Mouse (Mus musculus) neural tube, embryonic 15.5 days (tissue): Measurements from ENCODE around the gene Itgb7. TPM values are rescaled to one million over a fixed set of nuclear protein-coding genes. Genes with fewer than 3 reads are reported as not detected.

Source experiments
- ATAC-seq: fragments of 200-750 bp; cut with Nextera tagmentation; 2 replicates; pipeline ENCODE4 v1.8.0; 2017; ENCODE audit warnings: mild to moderate bottlenecking, moderate TSS enrichment, moderate library complexity; ENCODE audit not compliant: low FRiP score
- H3K27ac ChIP-seq: fragments of 300-500 bp; sonication (generic); replicated peaks from 2 replicates; pipeline ENCODE4 v1.5.1; 2015; ENCODE audit warnings: mild to moderate bottlenecking, inconsistent platforms
- H3K27me3 ChIP-seq: fragments of 300-500 bp; sonication (generic); replicated peaks from 2 replicates; pipeline ENCODE4 v1.6.1; 2015; ENCODE audit warnings: inconsistent platforms
- H3K36me3 ChIP-seq: fragments of 300-500 bp; sonication (generic); 2 replicates; pipeline ENCODE4 v1.6.1; 2015; ENCODE audit warnings: inconsistent platforms
- H3K4me1 ChIP-seq: fragments of 300-500 bp; sonication (generic); 2 replicates; pipeline ENCODE4 v1.6.1; 2015; ENCODE audit warnings: inconsistent platforms
- H3K4me2 ChIP-seq: fragments of 300-500 bp; sonication (generic); 2 replicates; pipeline ENCODE4 v1.6.1; 2015; ENCODE audit warnings: inconsistent platforms, mild to moderate bottlenecking, moderate library complexity
- H3K4me3 ChIP-seq: fragments of 300-500 bp; sonication (generic); replicated peaks from 2 replicates; pipeline ENCODE4 v1.5.1; 2015; ENCODE audit warnings: mild to moderate bottlenecking, inconsistent platforms
- H3K9ac ChIP-seq: fragments of 300-500 bp; sonication (generic); replicated peaks from 2 replicates; pipeline ENCODE4 v1.6.1; 2015; ENCODE audit warnings: mild to moderate bottlenecking, inconsistent platforms
- H3K9me3 ChIP-seq: fragments of 300-500 bp; sonication (generic); replicated peaks from 2 replicates; pipeline ENCODE4 v1.6.1; 2016; ENCODE audit warnings: inconsistent platforms
- WGBS: fragments of 180-500 bp; shearing (Covaris S2); methylation state at CpG from one replicate; pipeline ENCODE4 v1.1.7; 2015; ENCODE audit warnings: mixed read lengths; 5-methylcytosine and 5-hydroxymethylcytosine counted together
- polyA plus RNA-seq: library from polyadenylated mRNA; unstranded; fragments of >200 nt; fragmentation: Nextera tagmentation; extraction: Ambion mirVana; gene quantifications from 2 replicates; pipeline ENCODE4 v1.2.1, GENCODE M21; 2015

Gene Itgb7
- polyA plus RNA-seq, 1 experiment from 2014 or later, result 1.1 TPM

GRCm38 (mm10) chr15:102217325-102217724 lies 14.4 kb downstream of the Itgb7 start:
- Histone ChIP-seq H3K27ac (no peak overlapping the region), H3K4me1 (no peaks in the 10 kb centered on the region), H3K27me3 (no peaks in the 10 kb centered on the region), H3K4me2 (no peak overlapping the region), H3K9ac (no peak overlapping the region), H3K36me3 (peaks cover 43% of the 10 kb centered on the region), H3K4me3 (no peak overlapping the region), H3K9me3 (no peaks in the 10 kb centered on the region)
- WGBS, result 88% methylated on average over 7 of the region's 7 CpGs
- ATAC-seq, result no peak

GRCm38 (mm10) chr15:102216459-102217228 lies 15.1 kb downstream of the Itgb7 start:
- H3K9me3 ChIP-seq, result no peaks in the 10 kb centered on the region
- H3K4me3 ChIP-seq, result no peak overlapping the region
- 86% methylated on average over 16 of the region's 16 CpGs for WGBS
- peaks cover 49% of the 10 kb centered on the region for H3K36me3 ChIP-seq
- H3K4me2 ChIP-seq, result no peak overlapping the region
- H3K9ac ChIP-seq, result no peak overlapping the region
- no peaks in the 10 kb centered on the region for H3K27me3 ChIP-seq
- ATAC-seq, result no peak
- H3K4me1 ChIP-seq, result no peaks in the 10 kb centered on the region
- no peak overlapping the region for H3K27ac ChIP-seq

GRCm38 (mm10) chr15:102215624-102216023 lies 16.1 kb downstream of the Itgb7 start:
- peaks cover 55% of the 10 kb centered on the region for H3K36me3 ChIP-seq
- 73% methylated on average over 6 of the region's 6 CpGs for WGBS
- no peaks in the 10 kb centered on the region for H3K4me1 ChIP-seq
- no peak overlapping the region for H3K4me3 ChIP-seq
- H3K27me3 ChIP-seq, result no peaks in the 10 kb centered on the region
- no peak overlapping the region for H3K4me2 ChIP-seq
- no peak overlapping the region for H3K9ac ChIP-seq
- H3K27ac ChIP-seq, result no peak overlapping the region
- ATAC-seq, result no peak
- no peaks in the 10 kb centered on the region for H3K9me3 ChIP-seq

- Histone ChIP-seq H3K27me3 (no peaks in the 10 kb centered on the region), H3K36me3 (peaks cover 69% of the 10 kb centered on the region), H3K9ac (no peak overlapping the region), H3K4me1 (no peaks in the 10 kb centered on the region), H3K4me2 (no peak overlapping the region), H3K27ac (no peak overlapping the region), H3K9me3 (no peaks in the 10 kb centered on the region), H3K4me3 (no peak overlapping the region)
- no peak for ATAC-seq
- 47% methylated on average over 2 of the region's 2 CpGs for WGBS
Measured at GRCm38 (mm10) chr15:102214132-102214531, 17.6 kb downstream of the Itgb7 start.

GRCm38 (mm10) chr15:102211895-102212294 lies 19.8 kb downstream of the Itgb7 start:
- 84% methylated on average over 6 of the region's 6 CpGs for WGBS
- Histone ChIP-seq H3K4me3 (no peak overlapping the region), H3K9ac (no peak overlapping the region), H3K27me3 (no peaks in the 10 kb centered on the region), H3K9me3 (no peaks in the 10 kb centered on the region), H3K27ac (no peak overlapping the region), H3K4me2 (no peak overlapping the region), H3K36me3 (peaks cover 87% of the 10 kb centered on the region), H3K4me1 (peaks cover 16% of the 10 kb centered on the region)
- no peak for ATAC-seq

GRCm38 (mm10) chr15:102210816-102211215 lies 20.9 kb downstream of the Itgb7 start:
- Histone ChIP-seq H3K9me3 (no peaks in the 10 kb centered on the region), H3K27ac (no peak overlapping the region), H3K4me1 (peaks cover 26% of the 10 kb centered on the region), H3K27me3 (no peaks in the 10 kb centered on the region), H3K9ac (no peak overlapping the region), H3K36me3 (peaks cover 77% of the 10 kb centered on the region), H3K4me2 (no peak overlapping the region), H3K4me3 (no peak overlapping the region)
- 90% methylated on average over 4 of the region's 4 CpGs for WGBS
- no peak for ATAC-seq

- 91% methylated on average over 8 of the region's 8 CpGs for WGBS
- Histone ChIP-seq H3K36me3 (peaks cover 66% of the 10 kb centered on the region), H3K4me1 (peaks cover 43% of the 10 kb centered on the region), H3K9me3 (no peaks in the 10 kb centered on the region), H3K9ac (no peak overlapping the region), H3K4me2 (no peak overlapping the region), H3K4me3 (no peak overlapping the region), H3K27ac (no peak overlapping the region), H3K27me3 (no peaks in the 10 kb centered on the region)
- ATAC-seq, result no peak
Measured at GRCm38 (mm10) chr15:102209114-102209513, 22.6 kb downstream of the Itgb7 start.

- ATAC-seq, result no peak
- H3K4me3 ChIP-seq, result no peak overlapping the region
- H3K4me1 ChIP-seq, result peaks cover 44% of the 10 kb centered on the region
- no peak overlapping the region for H3K9ac ChIP-seq
- no peaks in the 10 kb centered on the region for H3K9me3 ChIP-seq
- 80% methylated on average over 9 of the region's 9 CpGs for WGBS
- H3K27me3 ChIP-seq, result no peaks in the 10 kb centered on the region
- H3K27ac ChIP-seq, result no peak overlapping the region
- H3K4me2 ChIP-seq, result no peak overlapping the region
- peaks cover 57% of the 10 kb centered on the region for H3K36me3 ChIP-seq
Measured at GRCm38 (mm10) chr15:102208092-102208561, 23.6 kb downstream of the Itgb7 start.

- Histone ChIP-seq H3K4me3 (no peak overlapping the region), H3K27me3 (no peaks in the 10 kb centered on the region), H3K36me3 (peaks cover 49% of the 10 kb centered on the region), H3K9me3 (no peaks in the 10 kb centered on the region), H3K27ac (no peak overlapping the region), H3K4me1 (peaks cover 49% of the 10 kb centered on the region), H3K4me2 (peak overlapping the region; percentile 3; the same call in 1 of the 2 replicates), H3K9ac (peak overlapping the region; percentile 32; the same call in 1 of the 2 replicates)
- no peak for ATAC-seq
- 74% methylated on average over 3 of the region's 3 CpGs for WGBS
Measured at GRCm38 (mm10) chr15:102207351-102207750, 24.4 kb downstream of the Itgb7 start.

- ATAC-seq, result peak; percentile 19; the same call in 1 of the 2 replicates
- 30% methylated on average over 8 of the region's 8 CpGs for WGBS
Measured at GRCm38 (mm10) chr15:102205779-102206178, 26.0 kb downstream of the Itgb7 start.

GRCm38 (mm10) chr15:102204674-102205505 lies 26.9 kb downstream of the Itgb7 start, which contains the start of gene Csad:
Csad (minus strand) TSS chr15:102204724.
- ATAC-seq, result no peak
- no peaks in the 10 kb centered on the region for H3K27me3 ChIP-seq
- H3K4me1 ChIP-seq, result peaks cover 53% of the 10 kb centered on the region
- H3K27ac ChIP-seq, result peak within 1 kb of the TSS; percentile 99
- H3K4me2 ChIP-seq, result peak within 1 kb of the TSS; percentile 65
- H3K9me3 ChIP-seq, result no peaks in the 10 kb centered on the region
- H3K9ac ChIP-seq, result peak within 1 kb of the TSS; percentile 87
- peaks cover 30% of the 10 kb centered on the region for H3K36me3 ChIP-seq
- H3K4me3 ChIP-seq, result peak within 1 kb of the TSS; percentile 82
- WGBS, result 45% methylated on average over 19 of the region's 19 CpGs

More at GRCm38 (mm10) chr15:102205779-102206178, 26.0 kb downstream of the Itgb7 start:
- H3K36me3 ChIP-seq, result peaks cover 39% of the 10 kb centered on the region
- H3K27ac ChIP-seq, result peak overlapping the region; percentile 99
- H3K27me3 ChIP-seq, result no peaks in the 10 kb centered on the region
- H3K9ac ChIP-seq, result peak overlapping the region; percentile 87
- H3K4me1 ChIP-seq, result peaks cover 53% of the 10 kb centered on the region
- no peaks in the 10 kb centered on the region for H3K9me3 ChIP-seq
- peak overlapping the region; percentile 65 for H3K4me2 ChIP-seq
- H3K4me3 ChIP-seq, result peak overlapping the region; percentile 82
